Mouse (Mus musculus): ENCODE results near the gene Zyx. TPM values are rescaled to one million over a fixed set of nuclear protein-coding genes. Genes with fewer than 3 reads are reported as not detected.

Zyx gene
- polyA plus RNA-seq, 1 experiment, result 42.6 TPM

DNA sequence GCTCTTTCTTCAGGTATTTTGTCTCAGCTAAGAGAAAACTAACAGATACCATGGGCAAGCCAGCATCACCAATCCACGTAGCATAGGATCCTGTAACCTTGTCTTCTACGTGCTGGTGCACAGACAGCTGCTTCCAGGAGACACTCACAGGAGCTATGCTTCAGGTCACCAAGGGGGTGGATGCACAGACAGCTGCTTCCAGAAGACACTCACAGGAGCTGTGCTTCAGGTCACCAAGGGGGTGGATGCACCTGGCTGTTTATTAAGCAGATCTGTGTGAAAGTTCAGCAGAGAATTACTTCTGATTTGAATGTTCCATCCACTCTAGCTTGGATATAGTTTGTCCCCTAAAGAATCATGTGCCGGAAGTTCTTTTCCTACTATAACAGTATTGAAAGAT is 18.5 kb upstream of the Zyx start:
- H3K36me3 ChIP-seq (ENCODE audit: control insufficient read depth, insufficient read depth, low read length, poor library complexity, severe bottlenecking), result no peaks in the 10 kb centered on the region
- no peak overlapping the region for H3K9ac ChIP-seq (ENCODE audit: low read depth, poor library complexity, severe bottlenecking)
- no peak overlapping the region for H3K27ac ChIP-seq (ENCODE audit: insufficient read depth, low read length)
- no peaks in the 10 kb centered on the region for H3K9me3 ChIP-seq (replicated peaks; ENCODE audit: control insufficient read depth, insufficient read depth, low read length, poor library complexity, severe bottlenecking)
- no peaks in the 10 kb centered on the region for H3K4me1 ChIP-seq (ENCODE audit: control insufficient read depth, insufficient read depth, low read length)
- TF ChIP-seq EP300 (IDR thresholded peaks at IDR 0.05; ENCODE audit: insufficient read depth, low read depth, low read length) (no peak), POLR2A (IDR thresholded peaks at IDR 0.05; ENCODE audit: insufficient read depth, low read length) (no peak), CTCF (IDR thresholded peaks at IDR 0.05; ENCODE audit: low read depth, low read length) (no peak)
- no peak overlapping the region for H3K4me3 ChIP-seq (ENCODE audit: low read depth, low read length)
- no peaks in the 10 kb centered on the region for H3K27me3 ChIP-seq (ENCODE audit: control insufficient read depth, insufficient read depth, low read length, poor library complexity, severe bottlenecking)

DNA sequence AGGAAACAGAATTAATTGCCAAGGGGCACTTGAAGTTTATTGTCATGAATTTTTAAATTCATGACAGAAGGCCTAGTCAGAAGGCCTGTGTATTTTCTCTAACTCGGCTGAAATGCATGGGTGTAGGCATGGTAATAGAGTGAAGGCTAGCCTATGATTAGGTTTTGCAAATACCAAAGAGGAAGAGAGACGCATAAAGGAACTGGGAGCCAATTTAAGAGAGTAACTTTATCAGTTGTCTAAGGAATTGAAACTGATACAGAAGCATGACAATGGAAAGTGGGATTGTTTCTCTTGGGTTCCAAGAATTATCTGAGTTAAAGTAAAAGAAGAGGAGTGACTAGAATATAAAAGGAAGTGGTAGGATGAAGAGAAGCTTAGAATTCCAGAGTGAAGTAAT is 10.2 kb upstream of the Zyx start:
- TF ChIP-seq POLR2A (IDR thresholded peaks at IDR 0.05; ENCODE audit: insufficient read depth, low read length) (no peak), CTCF (IDR thresholded peaks at IDR 0.05; ENCODE audit: low read depth, low read length) (no peak), EP300 (IDR thresholded peaks at IDR 0.05; ENCODE audit: insufficient read depth, low read depth, low read length) (no peak)
- Histone ChIP-seq H3K4me1 (ENCODE audit: control insufficient read depth, insufficient read depth, low read length) (no peaks in the 10 kb centered on the region), H3K9ac (ENCODE audit: low read depth, poor library complexity, severe bottlenecking) (no peak overlapping the region), H3K27ac (ENCODE audit: insufficient read depth, low read length) (no peak overlapping the region), H3K4me3 (ENCODE audit: low read depth, low read length) (no peak overlapping the region), H3K27me3 (ENCODE audit: control insufficient read depth, insufficient read depth, low read length, poor library complexity, severe bottlenecking) (no peaks in the 10 kb centered on the region), H3K9me3 (replicated peaks; ENCODE audit: control insufficient read depth, insufficient read depth, low read length, poor library complexity, severe bottlenecking) (no peaks in the 10 kb centered on the region), H3K36me3 (ENCODE audit: control insufficient read depth, insufficient read depth, low read length, poor library complexity, severe bottlenecking) (no peaks in the 10 kb centered on the region)

DNA sequence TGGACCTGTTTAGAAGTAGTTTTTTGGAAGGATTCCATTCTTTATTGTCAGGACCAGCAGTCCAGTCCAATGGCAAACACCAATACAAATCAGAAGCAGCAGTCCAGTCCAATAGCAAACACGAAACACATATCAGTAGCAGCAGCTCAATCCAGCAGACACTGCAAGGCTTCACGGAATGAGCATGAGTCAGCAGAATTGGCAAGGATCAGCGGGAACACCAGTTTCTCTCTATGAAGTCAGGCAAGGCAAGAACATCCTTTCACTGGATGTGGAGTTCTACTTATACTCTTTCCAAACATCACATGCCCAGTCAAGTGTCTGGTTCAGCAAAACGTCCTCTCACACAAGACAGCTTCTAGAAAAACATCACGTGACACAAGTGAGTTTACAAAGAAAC is 9.4 kb upstream of the Zyx start:
- no peaks in the 10 kb centered on the region for H3K27me3 ChIP-seq (ENCODE audit: control insufficient read depth, insufficient read depth, low read length, poor library complexity, severe bottlenecking)
- no peak overlapping the region for H3K4me3 ChIP-seq (ENCODE audit: low read depth, low read length)
- H3K4me1 ChIP-seq (ENCODE audit: control insufficient read depth, insufficient read depth, low read length), result no peaks in the 10 kb centered on the region
- H3K9ac ChIP-seq (ENCODE audit: low read depth, poor library complexity, severe bottlenecking), result no peak overlapping the region
- no peaks in the 10 kb centered on the region for H3K9me3 ChIP-seq (replicated peaks; ENCODE audit: control insufficient read depth, insufficient read depth, low read length, poor library complexity, severe bottlenecking)
- TF ChIP-seq POLR2A (IDR thresholded peaks at IDR 0.05; ENCODE audit: insufficient read depth, low read length) (no peak), EP300 (IDR thresholded peaks at IDR 0.05; ENCODE audit: insufficient read depth, low read depth, low read length) (no peak), CTCF (IDR thresholded peaks at IDR 0.05; ENCODE audit: low read depth, low read length) (no peak)
- no peak overlapping the region for H3K27ac ChIP-seq (ENCODE audit: insufficient read depth, low read length)
- no peaks in the 10 kb centered on the region for H3K36me3 ChIP-seq (ENCODE audit: control insufficient read depth, insufficient read depth, low read length, poor library complexity, severe bottlenecking)

DNA sequence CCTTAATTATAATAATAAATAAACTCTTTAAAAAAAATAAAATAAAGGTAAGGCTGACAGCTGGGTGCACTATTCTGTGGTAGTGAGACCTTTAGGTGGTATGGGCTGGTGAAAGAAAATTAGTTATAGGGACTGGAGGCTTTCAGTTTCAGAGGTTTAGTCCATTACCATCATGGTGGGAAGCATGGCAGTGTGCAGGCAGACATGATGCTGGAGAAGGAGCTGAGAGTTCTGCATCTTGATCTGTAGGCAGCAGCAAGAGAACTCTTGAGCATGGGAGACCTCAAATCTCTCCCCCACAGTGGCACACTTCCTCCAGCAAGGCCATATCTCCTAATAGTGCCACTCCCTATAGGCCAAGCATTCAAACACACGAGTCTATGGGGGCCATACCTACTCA is 7.3 kb upstream of the Zyx start:
- Histone ChIP-seq H3K4me1 (ENCODE audit: control insufficient read depth, insufficient read depth, low read length) (no peaks in the 10 kb centered on the region), H3K4me3 (ENCODE audit: low read depth, low read length) (no peak overlapping the region), H3K9ac (ENCODE audit: low read depth, poor library complexity, severe bottlenecking) (no peak overlapping the region), H3K27me3 (ENCODE audit: control insufficient read depth, insufficient read depth, low read length, poor library complexity, severe bottlenecking) (no peaks in the 10 kb centered on the region), H3K9me3 (replicated peaks; ENCODE audit: control insufficient read depth, insufficient read depth, low read length, poor library complexity, severe bottlenecking) (no peaks in the 10 kb centered on the region), H3K36me3 (ENCODE audit: control insufficient read depth, insufficient read depth, low read length, poor library complexity, severe bottlenecking) (no peaks in the 10 kb centered on the region), H3K27ac (ENCODE audit: insufficient read depth, low read length) (no peak overlapping the region)
- TF ChIP-seq EP300 (IDR thresholded peaks at IDR 0.05; ENCODE audit: insufficient read depth, low read depth, low read length) (no peak), POLR2A (IDR thresholded peaks at IDR 0.05; ENCODE audit: insufficient read depth, low read length) (no peak), CTCF (IDR thresholded peaks at IDR 0.05; ENCODE audit: low read depth, low read length) (no peak)

DNA sequence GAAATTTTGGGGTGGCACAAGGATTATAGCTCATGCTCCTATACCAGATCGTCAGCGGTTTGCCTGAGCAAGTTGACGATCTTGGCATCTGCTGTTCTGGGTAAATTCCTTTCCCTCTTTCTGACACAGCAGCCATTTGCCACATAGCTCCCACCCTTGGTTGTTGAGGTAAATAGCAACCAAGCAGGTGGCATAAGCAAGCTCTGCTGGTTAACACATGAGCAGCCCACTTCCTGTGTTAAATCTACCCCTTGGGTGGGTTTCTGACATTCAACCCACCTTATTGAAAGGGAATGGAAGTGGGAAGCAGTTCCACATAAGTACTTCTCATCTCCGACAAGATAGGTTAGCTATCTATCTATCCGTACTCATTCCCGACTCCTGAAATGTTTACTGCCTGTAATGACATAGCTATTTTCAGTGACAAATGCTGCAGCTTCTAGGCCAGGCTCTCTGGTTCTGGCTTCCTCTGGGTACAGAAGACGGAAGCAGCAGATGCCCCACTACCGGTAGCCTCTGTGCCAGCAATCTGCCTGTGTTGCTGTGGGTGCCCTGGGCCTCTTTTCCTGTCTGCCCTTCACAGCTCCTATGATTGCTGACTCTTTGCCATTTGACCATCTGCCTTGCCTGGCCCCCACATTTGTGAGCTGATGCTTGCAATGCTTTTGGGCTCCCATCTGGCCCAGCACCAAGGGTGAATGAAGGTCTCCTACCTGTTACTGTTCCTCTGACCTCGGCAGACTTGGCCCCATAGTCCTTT is 5.9 kb upstream of the Zyx start:
- H3K9me3 ChIP-seq (replicated peaks; ENCODE audit: control insufficient read depth, insufficient read depth, low read length, poor library complexity, severe bottlenecking), result no peaks in the 10 kb centered on the region
- H3K27ac ChIP-seq (ENCODE audit: insufficient read depth, low read length), result no peak overlapping the region
- TF ChIP-seq POLR2A (IDR thresholded peaks at IDR 0.05; ENCODE audit: insufficient read depth, low read length), result no peak
- no peaks in the 10 kb centered on the region for H3K4me1 ChIP-seq (ENCODE audit: control insufficient read depth, insufficient read depth, low read length)
- H3K27me3 ChIP-seq (ENCODE audit: control insufficient read depth, insufficient read depth, low read length, poor library complexity, severe bottlenecking), result no peaks in the 10 kb centered on the region
- H3K36me3 ChIP-seq (ENCODE audit: control insufficient read depth, insufficient read depth, low read length, poor library complexity, severe bottlenecking), result no peaks in the 10 kb centered on the region
- H3K4me3 ChIP-seq (ENCODE audit: low read depth, low read length), result no peak overlapping the region
- H3K9ac ChIP-seq (ENCODE audit: low read depth, poor library complexity, severe bottlenecking), result no peak overlapping the region

DNA sequence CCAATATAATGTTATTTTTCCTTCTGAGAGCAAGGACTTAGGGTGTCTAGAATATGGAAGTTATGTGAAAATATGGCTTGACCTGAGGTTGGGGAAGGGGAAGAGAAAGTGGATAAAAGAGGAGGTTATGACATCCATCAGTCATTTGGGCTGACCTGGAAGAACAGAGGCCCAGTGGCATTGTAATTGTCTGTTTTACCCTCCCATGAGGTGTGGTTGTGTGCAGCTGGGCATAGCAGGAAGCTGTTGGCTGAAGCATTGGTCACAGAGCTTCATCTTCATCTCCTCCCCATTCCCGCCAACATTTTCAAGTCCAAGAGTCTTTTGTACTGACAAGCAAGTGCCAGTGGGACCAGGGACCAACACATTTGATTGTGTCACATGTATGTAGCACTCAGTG is 5.2 kb upstream of the Zyx start:
- Histone ChIP-seq H3K9ac (ENCODE audit: low read depth, poor library complexity, severe bottlenecking) (no peak overlapping the region), H3K9me3 (replicated peaks; ENCODE audit: control insufficient read depth, insufficient read depth, low read length, poor library complexity, severe bottlenecking) (no peaks in the 10 kb centered on the region), H3K4me1 (ENCODE audit: control insufficient read depth, insufficient read depth, low read length) (no peaks in the 10 kb centered on the region), H3K27me3 (ENCODE audit: control insufficient read depth, insufficient read depth, low read length, poor library complexity, severe bottlenecking) (no peaks in the 10 kb centered on the region), H3K36me3 (ENCODE audit: control insufficient read depth, insufficient read depth, low read length, poor library complexity, severe bottlenecking) (no peaks in the 10 kb centered on the region), H3K4me3 (ENCODE audit: low read depth, low read length) (no peak overlapping the region), H3K27ac (ENCODE audit: insufficient read depth, low read length) (no peak overlapping the region)
- no peak for TF ChIP-seq CTCF (IDR thresholded peaks at IDR 0.05; ENCODE audit: low read depth, low read length)
- no peak for TF ChIP-seq POLR2A (IDR thresholded peaks at IDR 0.05; ENCODE audit: insufficient read depth, low read length)
- TF ChIP-seq EP300 (IDR thresholded peaks at IDR 0.05; ENCODE audit: insufficient read depth, low read depth, low read length), result no peak
